Mouse (Mus musculus) cerebellum, postnatal 36 days (tissue): ENCODE data around the gene Fgl2.
A peak's percentile ranks its signal among the peaks of the same experiment; 100 is the strongest.

Source experiments
- DNase-seq, 2 experiments: peaks; one replicate each; pipeline ENCODE4 v3.0.0; 2021 to 2022; ENCODE audit warnings: mixed read lengths in 2 of 2

Gene Fgl2

GRCm38 (mm10) chr5:21384252-21384960 lies 12.0 kb downstream of the Fgl2 start:
- DNase-seq: no peak

- no peak for DNase-seq
Measured at GRCm38 (mm10) chr5:21384976-21385375, 12.5 kb downstream of the Fgl2 start.

GRCm38 (mm10) chr5:21386432-21386831 lies 14.0 kb downstream of the Fgl2 start:
- DNase-seq: no peak

GRCm38 (mm10) chr5:21387340-21387739 lies 14.9 kb downstream of the Fgl2 start:
- DNase-seq: no peak

GRCm38 (mm10) chr5:21388855-21389254 lies 16.4 kb downstream of the Fgl2 start:
- no peak for DNase-seq

GRCm38 (mm10) chr5:21391616-21392384 lies 19.4 kb downstream of the Fgl2 start:
- DNase-seq: no peak

- no peak for DNase-seq
Measured at GRCm38 (mm10) chr5:21394562-21394961, 22.1 kb downstream of the Fgl2 start.

- DNase-seq: no peak
Measured at GRCm38 (mm10) chr5:21395205-21395840, 22.9 kb downstream of the Fgl2 start.

GRCm38 (mm10) chr5:21411261-21411666 lies 38.8 kb downstream of the Fgl2 start:
- no peak for DNase-seq

GRCm38 (mm10) chr5:21412056-21412455 lies 39.6 kb downstream of the Fgl2 start:
- no peak for DNase-seq

- no peak for DNase-seq
Measured at GRCm38 (mm10) chr5:21413322-21413721, 40.9 kb downstream of the Fgl2 start.

- DNase-seq: no peak
Measured at GRCm38 (mm10) chr5:21414116-21414820, 41.8 kb downstream of the Fgl2 start.

GRCm38 (mm10) chr5:21418613-21419012 lies 46.2 kb downstream of the Fgl2 start:
- DNase-seq: no peak

- no peak for DNase-seq
Measured at GRCm38 (mm10) chr5:21420609-21421008, 48.2 kb downstream of the Fgl2 start.

- peak; percentile 92 for DNase-seq
Measured at GRCm38 (mm10) chr5:21424614-21425602, 52.5 kb downstream of the Fgl2 start, which contains the start of the genes Ccdc146 and Fam185a. Ccdc146 (minus strand) TSS chr5:21424677. Fam185a (plus strand) TSS chr5:21424958.

- no peak for DNase-seq
Measured at GRCm38 (mm10) chr5:21426666-21427065, 54.2 kb downstream of the Fgl2 start.
